Mouse (Mus musculus) pancreas, adult 10 weeks (tissue): ENCODE measurements around the gene Trim43a. TPM values are rescaled to one million over a fixed set of nuclear protein-coding genes. Genes with fewer than 3 reads are reported as not detected.

Experiments used
- polyA plus RNA-seq: library from polyadenylated mRNA; stranded (reverse); fragments of 350-450 nt; fragmentation: Illumina TruSeq; extraction: RNeasy Lipid Tissue Mini Kit (QIAGEN cat#74804); gene quantifications from one replicate; pipeline ENCODE4 v1.2.3, GENCODE M21; 2015; ENCODE audit warnings: low read depth, low replicate concordance; ENCODE audit not compliant: insufficient read depth

The Trim43a gene
- not detected for polyA plus RNA-seq

GRCm38 (mm10) chr9:88580591-88580990, at the start of gene Trim43a:
TSS of gene Trim43a (plus strand) at chr9:88580891.

GRCm38 (mm10) chr9:88547851-88548613, 32.7 kb upstream of the Trim43a start, which contains the start of gene Zfp949:
TSS of gene Zfp949 (plus strand) at chr9:88548020.

Other genes with a start within 250 kb of the Trim43a start
- gene Snx14, start 141.9 kb upstream of the Trim43a start, polyA plus RNA-seq = 7.0 TPM
- not detected for gene Gm20537, start 124.3 kb upstream of the Trim43a start, polyA plus RNA-seq
- 13.3 TPM for gene Syncrip, start 98.3 kb upstream of the Trim43a start, polyA plus RNA-seq
- 2.5 TPM for gene Zfp949, start 32.9 kb upstream of the Trim43a start, polyA plus RNA-seq
- 7.1 TPM for gene Mthfsl, start 139.4 kb downstream of the Trim43a start, polyA plus RNA-seq
- gene Bcl2a1d, start 151.0 kb downstream of the Trim43a start, polyA plus RNA-seq = not detected